Mouse (Mus musculus) liver, embryonic 14.5 days (tissue): ENCODE measurements around the gene Hand1. TPM values are rescaled to one million over a fixed set of nuclear protein-coding genes. Genes with fewer than 3 reads are reported as not detected.
"Not testable (repeated sequence)": the region's sequence is repeated elsewhere in the genome, so short reads cannot be mapped to it uniquely, and the experiment has no call there.

Source experiments
- ATAC-seq: fragments of 200-750 bp; cut with Nextera tagmentation; 2 replicates; pipeline ENCODE4 v1.8.0; 2017; ENCODE audit warnings: moderate number of reproducible peaks, mild to moderate bottlenecking, moderate library complexity; ENCODE audit not compliant: insufficient read depth
- DNase-seq, 3 experiments: peaks; one replicate each; pipeline ENCODE4 v3.0.0-alpha.2; 2012 to 2013; ENCODE audit warnings: low read depth in 3 of 3, low spot score in 3 of 3
- H3K27ac ChIP-seq: fragments of 300-500 bp; sonication (generic); 2 replicates; pipeline ENCODE4 v1.5.1; 2014; ENCODE audit warnings: moderate library complexity, mild to moderate bottlenecking, control low read depth, inconsistent platforms
- H3K27me3 ChIP-seq: fragments of 300-500 bp; sonication (generic); 2 replicates; pipeline ENCODE4 v1.6.1; 2014; ENCODE audit warnings: mild to moderate bottlenecking, low read length, moderate library complexity; ENCODE audit not compliant: control insufficient read depth, insufficient read depth
- H3K36me3 ChIP-seq: fragments of 300-500 bp; sonication (generic); replicated peaks from 2 replicates; pipeline ENCODE4 v1.6.1; 2014; ENCODE audit warnings: low read depth; ENCODE audit not compliant: control insufficient read depth, insufficient read depth
- H3K4me1 ChIP-seq, 2 experiments: fragments of 200-500 bp in 1 of 2; fragments of 300-500 bp in 1 of 2; sonication (generic) in 1 of 2; replicated peaks; 2 replicates each; pipeline ENCODE4 v1.6.1; 2012 to 2014; ENCODE audit warnings: antibody characterized with exemption in 1 of 2, inconsistent platforms in 1 of 2, low read length in 1 of 2; ENCODE audit not compliant: control insufficient read depth in 2 of 2, insufficient read depth in 2 of 2
- H3K4me2 ChIP-seq: fragments of 300-500 bp; sonication (generic); 2 replicates; pipeline ENCODE4 v1.6.1; 2014; ENCODE audit warnings: low read depth, mild to moderate bottlenecking, control low read depth, moderate library complexity
- H3K4me3 ChIP-seq, 2 experiments: fragments of 200-500 bp in 1 of 2; fragments of 300-500 bp in 1 of 2; sonication (generic) in 1 of 2; 2 replicates each; pipeline ENCODE4 v1.5.1; 2012 to 2014; ENCODE audit warnings: low read depth in 2 of 2, low read length in 2 of 2, mild to moderate bottlenecking in 2 of 2, control low read depth in 1 of 2, inconsistent platforms in 1 of 2, moderate library complexity in 1 of 2; ENCODE audit not compliant: insufficient read depth in 1 of 2
- H3K9ac ChIP-seq: fragments of 300-500 bp; sonication (generic); replicated peaks from 2 replicates; pipeline ENCODE4 v1.6.1; 2014; ENCODE audit warnings: mild to moderate bottlenecking, control low read depth, moderate library complexity
- H3K9me3 ChIP-seq: fragments of 300-500 bp; sonication (generic); 2 replicates; pipeline ENCODE4 v1.6.1; 2016; ENCODE audit warnings: low read length, mixed read lengths; ENCODE audit not compliant: control insufficient read depth
- CTCF ChIP-seq: IDR thresholded peaks from 2 replicates; pipeline ENCODE4 v1.5.1; 2016; ENCODE audit warnings: antibody characterized with exemption, low read depth, control low read depth
- EP300 ChIP-seq: IDR thresholded peaks from 2 replicates; pipeline ENCODE4 v1.6.1; 2016; ENCODE audit warnings: antibody characterized with exemption, low read depth
- WGBS: fragments of 180-500 bp; shearing (Covaris S2); extraction: QIAGEN DNeasy Blood & Tissue Kit; methylation state at CpG from one replicate; pipeline ENCODE4 v1.1.7; 2014; ENCODE audit not compliant: insufficient replicate concordance; 5-methylcytosine and 5-hydroxymethylcytosine counted together
- polyA plus RNA-seq, 2 experiments: library from polyadenylated mRNA; depleted of rRNA in 1 of 2; stranded (reverse) in 1 of 2; unstranded in 1 of 2; fragments of >200 nt; fragmentation: Nextera tagmentation in 1 of 2; extraction: Ambion mirVana in 1 of 2; gene quantifications; 2 replicates each; pipeline versions ENCODE4 v1.2.1 to v1.2.3; 2012 to 2014

Gene Hand1
- polyA plus RNA-seq, 2 experiments, result 0.18 to 0.19 TPM

DNA sequence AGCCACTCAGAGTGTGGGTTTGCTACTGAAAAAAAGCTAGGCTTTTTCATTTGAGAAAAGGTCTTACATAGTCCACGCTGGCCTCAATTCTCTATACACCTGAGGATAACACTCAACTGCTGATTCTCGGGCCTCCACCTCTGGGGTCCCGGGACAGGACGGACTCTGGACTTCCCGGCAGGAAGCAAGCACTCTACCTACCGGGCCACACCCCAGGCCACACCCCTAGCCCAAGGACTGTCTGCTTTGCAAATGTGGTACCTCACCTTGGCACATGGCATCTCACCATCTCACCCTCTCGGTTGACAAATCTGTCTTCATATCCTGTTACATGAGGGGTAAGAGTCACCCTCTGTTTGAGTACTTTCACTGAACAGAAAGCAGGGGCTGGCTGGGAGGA is 17.7 kb upstream of the Hand1 start:
- H3K4me2 ChIP-seq, result no peak overlapping the region
- no peaks in the 10 kb centered on the region for H3K4me1 ChIP-seq
- H3K4me3 ChIP-seq, result no peak overlapping the region
- no peak overlapping the region for H3K27ac ChIP-seq
- no peaks in the 10 kb centered on the region; the same call in 1 of the 2 replicates for H3K27me3 ChIP-seq
- H3K9ac ChIP-seq, result no peak overlapping the region
- TF ChIP-seq EP300 (no peak), CTCF (no peak)
- H3K9me3 ChIP-seq, result no peaks in the 10 kb centered on the region
- H3K36me3 ChIP-seq, result no peaks in the 10 kb centered on the region
- DNase-seq (no peak), ATAC-seq (no peak)
- WGBS, result 30% methylated on average over 7 of the region's 7 CpGs

DNA sequence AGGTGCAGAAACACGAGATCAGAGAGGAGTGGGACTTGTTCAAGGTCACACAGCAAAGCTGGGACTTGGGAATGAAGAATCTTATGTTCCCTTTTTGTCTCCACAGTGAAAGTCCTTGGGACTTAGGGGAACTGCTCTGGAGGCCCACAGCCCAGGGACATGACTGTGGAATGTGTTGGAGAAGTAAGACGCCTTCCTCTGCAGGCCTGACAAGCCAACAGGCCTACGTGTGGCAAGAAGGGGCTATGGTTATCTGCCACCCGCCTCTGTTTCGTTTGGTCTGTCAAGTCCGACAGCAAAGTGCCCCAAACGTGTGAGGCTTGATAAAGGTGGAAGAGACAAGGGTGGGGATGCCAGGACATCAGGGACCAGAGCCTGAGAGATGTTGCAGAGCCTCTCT is 14.8 kb upstream of the Hand1 start:
- WGBS, result 30% methylated on average over 7 of the region's 7 CpGs

DNA sequence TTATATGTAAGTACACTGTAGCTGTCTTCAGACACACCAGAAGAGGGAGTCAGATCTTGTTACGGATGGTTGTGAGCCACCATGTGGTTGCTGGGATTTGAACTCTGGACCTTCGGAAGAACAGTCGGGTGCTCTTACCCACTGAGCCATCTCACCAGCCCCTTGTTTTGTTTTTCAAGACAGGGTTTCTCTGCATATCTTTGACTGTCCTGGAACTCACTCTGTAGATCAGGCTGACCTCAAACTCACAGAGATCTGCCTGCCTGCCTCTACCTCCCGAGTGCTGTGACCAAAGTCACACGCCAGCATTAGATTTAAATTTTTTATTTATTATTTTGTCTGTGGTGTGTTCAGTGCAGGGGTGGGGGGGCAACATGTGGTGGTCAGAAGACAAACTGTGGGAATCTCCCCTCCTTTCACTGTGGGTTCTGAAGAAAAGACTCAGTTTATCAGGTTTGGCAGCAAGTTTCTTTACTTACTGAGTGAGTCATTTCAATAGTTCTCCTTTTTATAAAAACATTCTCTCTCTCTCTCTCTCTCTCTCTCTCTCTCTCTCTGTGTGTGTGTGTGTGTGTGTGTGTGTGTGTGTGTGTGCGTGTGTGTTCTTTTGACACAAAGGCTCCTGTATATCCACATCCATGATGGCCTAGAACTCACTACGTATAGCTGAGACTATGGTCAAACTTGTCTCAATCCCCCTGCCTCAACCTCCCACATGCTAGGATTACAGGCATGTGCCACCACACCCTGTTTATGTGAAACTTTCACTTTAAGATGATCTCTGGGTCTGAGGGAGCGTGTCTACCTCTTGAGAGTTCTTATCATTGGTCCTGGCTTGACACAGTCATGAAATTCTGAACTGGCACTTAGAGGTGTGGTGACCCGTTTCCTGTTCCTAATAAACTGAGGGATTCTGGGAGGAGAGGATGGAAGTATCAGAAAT is 14.1 kb upstream of the Hand1 start:
- not testable (repeated sequence) for H3K4me1 ChIP-seq, H3K27ac ChIP-seq, DNase-seq, H3K9me3 ChIP-seq, ATAC-seq, H3K4me3 ChIP-seq, H3K36me3 ChIP-seq, H3K27me3 ChIP-seq, H3K9ac ChIP-seq, H3K4me2 ChIP-seq
- WGBS, result 53% methylated on average over 8 of the region's 9 CpGs

More for the DNA sequence above, 14.8 kb upstream of the Hand1 start:
- Histone ChIP-seq H3K36me3 (no peaks in the 10 kb centered on the region), H3K4me2 (no peak overlapping the region), H3K4me1 (no peaks in the 10 kb centered on the region), H3K9me3 (no peaks in the 10 kb centered on the region), H3K27me3 (peaks cover 3% of the 10 kb centered on the region; the same call in 1 of the 2 replicates), H3K9ac (no peak overlapping the region), H3K4me3 (no peak overlapping the region), H3K27ac (no peak overlapping the region)
- DNase-seq (no peak), ATAC-seq (no peak)
- no peak for TF ChIP-seq CTCF
- TF ChIP-seq EP300, result no peak

DNA sequence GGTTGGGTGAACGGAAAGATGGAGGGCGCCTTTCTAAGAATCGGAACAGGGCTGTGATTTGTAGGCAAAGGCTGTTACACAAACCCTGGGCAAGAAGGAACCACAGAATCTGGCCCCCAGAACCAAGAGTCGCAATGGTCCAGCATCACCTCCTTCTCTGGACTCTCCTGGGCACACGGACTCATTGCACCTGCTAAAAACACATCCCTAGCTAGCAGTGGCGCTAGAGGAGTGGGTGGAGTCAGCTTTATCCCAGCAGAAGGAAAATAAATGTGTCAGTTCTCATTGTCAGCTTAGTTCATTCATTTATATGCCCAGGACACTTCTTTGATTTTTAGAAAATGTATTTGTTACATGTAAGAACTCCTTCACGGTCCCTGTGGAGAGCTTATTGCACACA is 8.8 kb upstream of the Hand1 start:
- H3K27me3 ChIP-seq, result peaks cover 51% of the 10 kb centered on the region

DNA sequence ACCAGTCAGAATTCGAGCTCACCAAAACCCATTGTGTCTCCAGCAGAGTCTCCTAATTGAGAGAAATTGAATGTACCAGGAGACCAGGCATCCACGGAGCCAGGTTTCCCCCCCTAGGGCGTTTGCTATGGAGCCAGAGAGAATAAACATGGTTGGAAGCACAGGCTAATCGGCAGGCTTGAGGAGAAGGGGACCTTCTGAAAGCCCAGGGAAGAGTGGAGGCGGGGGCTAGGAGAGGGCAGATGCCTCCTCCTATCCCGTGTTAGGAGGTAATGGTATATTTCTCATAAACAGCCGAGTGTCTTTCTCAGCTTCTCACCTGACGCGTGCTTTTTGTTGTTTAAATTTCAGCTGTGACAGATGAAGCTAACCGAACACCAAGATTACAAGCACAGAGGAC is 8.4 kb upstream of the Hand1 start:
- TF ChIP-seq CTCF, result no peak
- TF ChIP-seq EP300, result no peak
- no peaks in the 10 kb centered on the region for H3K36me3 ChIP-seq
- ATAC-seq (no peak), DNase-seq (no peak)
- no peak overlapping the region for H3K4me2 ChIP-seq
- H3K4me3 ChIP-seq, result no peak overlapping the region
- H3K27ac ChIP-seq, result no peak overlapping the region
- 19% methylated on average over 10 of the region's 10 CpGs for WGBS
- H3K9ac ChIP-seq, result no peak overlapping the region
- H3K4me1 ChIP-seq, result no peaks in the 10 kb centered on the region
- H3K27me3 ChIP-seq, result peaks cover 55% of the 10 kb centered on the region
- no peaks in the 10 kb centered on the region for H3K9me3 ChIP-seq

More for the DNA sequence above, 8.8 kb upstream of the Hand1 start:
- no peak overlapping the region for H3K4me2 ChIP-seq
- WGBS, result 40% methylated on average over 7 of the region's 7 CpGs
- H3K9ac ChIP-seq, result no peak overlapping the region
- no peaks in the 10 kb centered on the region for H3K9me3 ChIP-seq
- H3K36me3 ChIP-seq, result no peaks in the 10 kb centered on the region
- ATAC-seq (no peak), DNase-seq (no peak)
- H3K27ac ChIP-seq, result no peak overlapping the region
- H3K4me3 ChIP-seq, result no peak overlapping the region
- no peak for TF ChIP-seq CTCF
- no peak for TF ChIP-seq EP300
- no peaks in the 10 kb centered on the region for H3K4me1 ChIP-seq
